Mouse (Mus musculus): Measurements from ENCODE around the gene Cers2. TPM values are rescaled to one million over a fixed set of nuclear protein-coding genes. Genes with fewer than 3 reads are reported as not detected.
A peak's percentile ranks its signal among the peaks of the same experiment; 100 is the strongest.
"Not testable (repeated sequence)": the region's sequence is repeated elsewhere in the genome, so short reads cannot be mapped to it uniquely, and the experiment has no call there.

The Cers2 gene
- total RNA-seq, 2 experiments from 2014 or later: 30.3 to 32.4 TPM

DNA sequence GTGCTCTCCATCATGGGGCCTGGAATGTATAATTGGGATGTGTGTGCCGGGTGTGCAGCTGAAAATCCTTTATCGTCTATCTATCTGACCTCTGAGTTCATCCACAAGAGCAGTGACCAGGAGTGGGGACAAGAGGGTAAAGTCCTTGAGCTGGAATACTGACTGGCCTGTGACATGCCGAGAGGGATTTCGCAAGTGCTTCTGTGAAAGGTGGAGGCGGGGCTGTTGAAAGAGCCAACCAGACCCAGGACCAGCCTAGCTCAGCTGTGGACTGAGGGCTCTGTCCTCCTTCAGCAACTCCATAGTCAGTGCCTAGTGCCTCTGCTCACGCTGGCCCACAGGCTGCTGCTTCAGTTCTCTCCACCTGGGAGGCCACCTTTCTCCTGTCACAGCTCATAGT lies 4.0 kb downstream of the Cers2 start:
- peak; percentile 76 to 79 for DNase-seq

DNA sequence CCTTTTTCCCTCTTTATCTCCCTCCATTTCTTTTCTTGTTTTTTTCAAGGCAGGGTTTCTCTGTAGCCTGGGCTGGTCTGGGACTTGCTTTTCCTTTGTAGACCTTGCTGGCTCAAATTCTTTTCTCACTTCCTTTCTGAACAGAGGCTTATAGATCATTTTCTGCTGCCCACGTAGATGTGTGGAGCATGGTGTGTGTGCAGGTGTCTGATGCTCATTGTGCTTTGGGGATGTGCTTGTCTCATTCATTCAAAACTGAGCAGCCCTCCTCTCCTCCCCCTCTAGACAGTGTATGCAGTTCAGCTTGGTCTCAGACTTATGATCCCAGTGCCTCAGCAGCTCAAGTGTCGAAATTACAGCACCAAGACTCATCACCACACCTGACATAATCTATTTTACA lies 4.5 kb downstream of the Cers2 start:
- DNase-seq: no peak

DNA sequence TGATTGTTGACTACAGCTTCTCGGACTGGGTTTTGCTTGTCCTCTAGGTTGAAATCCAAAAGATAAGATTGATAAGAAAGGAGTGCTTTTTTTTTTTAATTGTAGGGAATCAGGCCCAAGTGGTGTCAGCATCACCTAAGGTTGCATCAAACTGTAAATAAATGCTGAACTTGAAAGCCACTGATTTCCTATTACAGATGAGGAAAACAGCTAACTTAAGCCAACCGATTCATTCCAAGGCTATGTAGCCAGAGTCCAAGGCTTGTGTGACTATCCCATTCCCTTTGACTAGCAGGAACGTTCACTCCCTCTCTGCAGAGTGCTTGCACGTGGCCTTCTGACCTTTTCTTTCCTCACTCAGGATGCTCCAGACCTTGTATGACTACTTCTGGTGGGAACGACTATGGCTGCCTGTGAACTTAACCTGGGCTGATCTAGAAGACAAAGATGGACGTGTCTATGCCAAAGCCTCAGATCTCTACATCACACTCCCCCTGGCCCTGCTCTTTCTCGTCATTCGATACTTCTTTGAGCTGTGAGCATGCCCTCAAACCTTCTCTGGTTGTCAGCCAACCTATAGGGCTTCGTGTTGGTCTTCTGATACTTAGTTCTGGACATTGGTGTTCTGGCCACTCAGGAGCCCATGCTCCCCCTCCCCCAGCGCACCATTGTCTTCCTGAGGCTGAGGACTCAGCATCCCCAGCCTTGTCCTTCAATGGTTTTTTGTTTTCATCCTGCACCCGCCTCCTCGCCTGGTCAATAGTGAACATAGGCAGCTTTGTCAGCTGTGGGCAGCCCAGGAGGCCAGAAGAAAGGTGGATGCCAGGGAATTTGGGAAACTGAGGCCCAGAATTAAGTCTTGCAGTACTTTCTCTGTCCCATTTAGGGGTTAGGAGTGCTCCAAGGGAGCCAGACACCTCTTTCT lies 5.4 kb downstream of the Cers2 start:
- no peak for DNase-seq

DNA sequence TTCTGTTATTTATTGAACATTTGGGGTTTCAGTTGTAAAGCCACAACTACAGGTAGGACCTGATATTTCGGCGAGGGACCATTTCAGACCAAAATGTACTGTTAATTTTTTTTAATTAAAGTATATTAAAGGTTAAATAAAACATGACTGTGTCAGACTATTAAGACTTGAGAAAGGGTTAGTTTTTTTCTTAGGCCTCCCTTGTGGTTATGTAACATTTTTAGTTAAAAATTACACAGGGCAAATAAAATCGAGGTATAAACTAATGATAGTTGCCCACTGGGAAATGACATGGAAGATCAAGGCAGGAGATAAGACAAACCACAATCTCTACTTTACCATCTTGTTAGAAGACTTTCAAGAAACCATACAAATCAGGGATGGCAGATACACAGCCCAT lies 8.8 kb downstream of the Cers2 start:
- DNase-seq: no peak

DNA sequence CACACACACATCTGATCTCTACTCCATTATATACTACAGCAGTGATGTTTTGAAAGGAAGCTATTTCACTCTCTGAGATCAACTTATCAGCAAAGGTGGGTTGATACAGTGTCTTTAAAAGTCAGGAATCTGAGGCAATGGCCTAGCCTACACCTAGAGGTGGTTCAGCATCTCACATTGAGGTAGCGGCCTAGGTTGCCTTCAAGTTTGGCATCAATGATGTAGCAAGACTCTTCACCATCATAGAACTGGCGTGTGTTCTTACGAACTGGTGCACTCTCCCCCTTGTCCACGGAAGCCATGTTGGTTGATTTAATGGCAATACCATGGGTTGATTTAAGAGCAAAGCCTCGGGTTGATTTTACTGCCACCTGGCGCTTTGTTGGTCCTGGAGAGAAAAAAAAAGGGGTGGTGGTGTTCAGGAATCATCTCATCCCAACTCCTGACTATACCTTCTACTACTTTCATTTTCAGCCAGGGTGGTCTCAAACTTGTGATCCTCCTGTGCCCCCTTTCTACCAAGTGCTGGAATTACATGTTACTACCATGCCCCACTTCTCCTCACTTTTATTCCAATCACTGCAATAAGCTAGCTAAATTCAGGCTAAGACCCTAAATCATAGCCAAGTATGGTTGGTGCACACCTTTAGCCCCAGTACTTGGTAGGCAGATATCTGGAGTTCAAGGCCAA lies 10.0 kb downstream of the Cers2 start:
- DNase-seq: no peak

DNA sequence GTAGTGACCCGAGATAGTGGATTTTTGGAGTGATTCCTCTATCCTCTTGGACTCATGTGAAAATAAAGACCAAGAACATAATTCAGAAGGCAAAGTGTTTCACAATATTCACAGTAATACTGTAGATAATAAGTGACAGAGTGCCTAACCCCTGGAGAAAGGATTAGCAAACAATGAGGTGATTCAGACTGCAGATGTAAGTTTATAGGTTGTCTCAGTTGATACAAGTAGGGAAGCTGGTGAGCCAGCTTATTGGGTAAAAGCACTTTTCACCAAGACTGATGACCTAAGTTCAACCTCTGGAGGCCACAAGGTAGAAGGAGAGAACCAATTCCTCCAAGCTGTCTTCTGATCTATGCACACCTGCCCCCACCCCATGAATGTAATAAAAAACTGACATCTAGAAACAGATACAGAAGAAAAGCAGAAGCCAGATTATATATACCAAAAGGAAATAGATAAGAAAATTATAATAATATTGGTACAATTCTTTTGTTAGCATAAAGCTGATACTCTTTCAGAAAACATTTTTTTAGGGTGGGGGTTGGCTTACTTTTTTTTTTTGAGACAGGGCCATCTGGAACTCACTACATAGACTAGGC lies 14.3 kb downstream of the Cers2 start:
- DNase-seq: no peak

DNA sequence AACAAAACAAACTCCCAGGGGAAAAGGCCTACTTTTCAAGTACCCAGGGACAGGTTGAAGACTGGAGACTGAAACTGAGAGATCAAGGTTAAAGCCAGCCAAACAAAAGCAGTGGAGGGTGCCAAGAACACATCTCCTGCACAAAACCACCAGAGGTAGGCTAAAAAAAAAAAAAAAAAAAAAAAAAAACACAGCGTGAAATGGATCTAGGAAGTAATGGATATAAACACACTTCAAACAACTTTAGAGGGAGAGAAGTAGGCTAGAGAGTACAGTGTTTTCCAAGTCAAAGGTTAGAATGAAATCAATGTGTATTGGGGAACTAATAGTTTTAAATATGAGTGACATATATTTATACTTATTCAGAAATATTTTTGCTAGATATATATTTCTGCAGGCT lies 16.9 kb downstream of the Cers2 start:
- DNase-seq: no peak

DNA sequence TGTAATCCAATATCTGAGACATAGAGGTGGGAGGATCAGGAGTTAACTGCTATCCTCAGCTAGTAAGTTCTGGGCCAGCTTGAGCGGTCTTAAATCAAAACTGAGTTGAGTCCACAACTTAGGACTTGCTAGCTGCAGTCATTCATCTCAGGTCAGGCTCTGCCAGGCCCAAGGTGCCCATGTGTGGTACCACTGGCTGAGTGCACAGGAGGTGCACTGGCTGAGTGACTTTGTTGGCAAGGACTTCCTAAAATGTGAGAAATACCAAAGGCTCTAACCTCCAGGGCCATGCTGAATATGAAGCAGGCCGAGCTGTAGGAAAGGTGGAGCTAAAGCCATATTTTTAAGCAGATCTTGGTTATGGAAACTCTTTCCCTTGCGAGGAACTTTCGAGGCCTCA lies 22.8 kb downstream of the Cers2 start:
- no peak for DNase-seq

DNA sequence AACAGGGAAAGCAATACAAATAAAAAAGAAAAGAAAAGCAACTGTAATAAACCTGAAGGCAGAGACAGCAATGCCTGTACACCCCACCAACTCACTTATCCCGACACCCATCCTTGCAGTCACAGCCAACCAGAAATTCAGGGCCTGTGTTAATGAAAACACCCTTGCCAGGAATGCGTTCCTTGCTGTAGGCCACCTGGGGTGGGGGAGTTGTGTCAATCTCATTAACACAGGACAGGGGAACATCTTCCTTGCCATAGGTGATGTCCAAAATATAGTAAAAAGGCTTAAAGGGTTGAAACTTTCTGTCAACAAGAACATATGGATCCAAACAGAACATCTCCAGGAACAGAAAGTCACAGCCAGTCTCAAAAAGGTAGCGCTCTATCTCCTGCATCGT lies 23.7 kb downstream of the Cers2 start:
- DNase-seq: no peak

DNA sequence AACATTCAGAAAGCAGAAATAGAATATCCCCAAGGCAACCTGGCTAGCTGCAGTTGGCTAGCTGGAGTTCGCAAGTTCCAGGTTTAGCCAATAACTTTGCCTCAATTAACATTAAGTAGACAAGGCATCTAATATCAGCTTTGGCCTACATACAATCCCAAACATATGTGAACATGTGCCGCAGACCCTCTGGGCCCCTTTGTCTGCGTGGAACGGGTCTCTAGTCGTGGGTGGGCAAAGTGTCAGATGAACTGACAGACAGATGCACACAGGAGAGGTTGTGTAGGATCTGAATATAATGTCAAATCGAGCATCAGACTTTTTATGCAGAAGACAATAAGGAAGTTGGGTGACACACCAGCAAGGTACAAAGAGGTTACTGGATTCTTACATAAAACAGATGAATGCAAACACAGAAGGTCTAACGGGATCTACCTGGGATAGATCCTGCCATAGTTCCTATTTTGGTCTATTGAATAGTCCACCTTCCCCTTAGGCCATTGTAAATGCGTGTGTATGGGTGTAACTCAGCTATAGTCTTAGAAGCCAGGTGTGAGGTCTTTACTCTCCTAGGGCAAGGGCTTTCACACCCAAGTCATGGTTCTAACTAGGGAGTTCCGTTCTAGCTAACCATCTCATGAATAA lies 28.9 kb downstream of the Cers2 start:
- DNase-seq: not testable (repeated sequence)

DNA sequence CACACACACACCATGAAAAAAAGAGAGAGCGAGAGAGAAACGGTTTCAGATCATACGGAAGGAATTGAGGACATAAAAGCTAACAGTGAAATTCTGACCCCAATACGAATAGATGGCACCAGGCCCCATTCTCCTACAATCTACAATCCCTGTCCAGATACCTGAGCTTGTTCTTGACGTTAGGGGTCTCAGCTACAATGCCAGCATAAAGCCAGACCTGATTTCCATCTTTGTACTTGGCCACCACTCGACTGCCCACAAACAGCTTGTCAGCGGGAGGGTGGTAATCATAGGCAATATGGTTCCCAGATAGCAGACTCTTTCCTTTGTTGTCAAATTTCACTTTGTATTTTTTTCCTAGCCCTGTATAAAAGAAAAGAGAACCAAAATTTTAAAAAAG lies 31.9 kb downstream of the Cers2 start:
- no peak for DNase-seq

DNA sequence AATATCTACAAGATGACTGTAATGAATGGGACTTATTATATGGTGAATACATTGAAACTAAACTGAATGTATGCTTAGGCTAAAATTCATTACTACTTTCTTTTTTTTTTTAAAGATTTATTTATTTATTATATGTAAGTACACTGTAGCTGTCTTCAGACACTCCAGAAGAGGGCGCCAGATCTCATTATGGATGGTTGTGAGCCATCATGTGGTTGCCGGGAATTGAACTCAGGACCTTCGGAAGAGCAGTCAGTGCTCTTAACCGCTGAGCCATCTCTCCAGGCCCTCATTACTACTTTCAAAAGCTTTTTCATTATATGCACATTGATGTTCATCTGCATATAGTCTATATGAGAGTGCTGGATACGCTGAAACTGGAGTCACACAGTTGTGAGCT lies 33.8 kb downstream of the Cers2 start:
- not testable (repeated sequence) for DNase-seq

DNA sequence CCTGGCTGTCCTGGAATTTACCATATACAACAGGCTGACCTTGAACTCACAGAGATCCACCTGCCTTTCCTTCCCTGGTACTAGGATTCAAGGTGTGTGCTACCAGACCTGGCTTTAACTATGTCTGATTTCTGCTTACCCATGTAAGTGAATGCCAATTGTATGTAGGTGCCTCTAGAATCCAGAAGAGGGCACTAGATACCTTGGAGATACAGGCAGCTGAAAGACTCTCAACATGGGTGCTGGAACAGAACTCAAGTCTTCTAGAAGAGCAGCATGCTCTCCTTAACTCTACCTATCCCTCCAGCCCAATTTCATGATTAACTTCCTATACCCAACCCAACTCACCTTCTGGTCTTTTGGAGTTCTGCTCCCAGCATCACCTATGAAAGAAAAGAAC lies 34.9 kb downstream of the Cers2 start:
- peak; percentile 24 for DNase-seq

DNA sequence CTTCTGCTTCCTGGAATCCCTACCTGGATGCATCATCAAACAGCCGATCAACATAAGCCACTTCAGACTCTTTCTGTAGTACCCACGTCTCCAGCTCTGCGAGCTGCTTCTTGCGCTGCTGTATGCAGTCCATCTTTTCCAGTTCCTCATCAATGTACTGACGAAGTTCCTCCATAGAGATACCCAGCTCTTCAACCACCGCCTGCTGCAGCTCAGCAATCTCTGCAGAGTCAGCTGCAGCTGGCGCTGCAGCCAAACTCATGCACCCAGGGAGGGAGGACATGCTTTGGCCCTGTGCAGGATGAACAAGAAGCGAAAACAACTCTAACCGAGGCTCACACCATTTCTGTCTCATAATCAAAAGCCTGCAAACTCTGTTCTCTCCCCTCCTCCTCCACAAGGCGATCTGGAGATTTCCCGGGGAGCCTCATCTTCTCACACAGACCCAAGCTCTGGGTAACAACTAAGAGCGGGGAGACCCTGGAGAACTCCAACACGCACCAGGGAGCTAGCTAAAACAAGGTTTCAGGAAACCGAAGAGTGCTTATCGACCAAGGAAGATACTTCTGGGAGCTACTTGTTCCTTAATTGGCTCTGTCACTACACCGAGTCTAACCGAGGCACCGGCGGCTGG lies 41.4 kb downstream of the Cers2 start:
- not testable (repeated sequence) for DNase-seq

DNA sequence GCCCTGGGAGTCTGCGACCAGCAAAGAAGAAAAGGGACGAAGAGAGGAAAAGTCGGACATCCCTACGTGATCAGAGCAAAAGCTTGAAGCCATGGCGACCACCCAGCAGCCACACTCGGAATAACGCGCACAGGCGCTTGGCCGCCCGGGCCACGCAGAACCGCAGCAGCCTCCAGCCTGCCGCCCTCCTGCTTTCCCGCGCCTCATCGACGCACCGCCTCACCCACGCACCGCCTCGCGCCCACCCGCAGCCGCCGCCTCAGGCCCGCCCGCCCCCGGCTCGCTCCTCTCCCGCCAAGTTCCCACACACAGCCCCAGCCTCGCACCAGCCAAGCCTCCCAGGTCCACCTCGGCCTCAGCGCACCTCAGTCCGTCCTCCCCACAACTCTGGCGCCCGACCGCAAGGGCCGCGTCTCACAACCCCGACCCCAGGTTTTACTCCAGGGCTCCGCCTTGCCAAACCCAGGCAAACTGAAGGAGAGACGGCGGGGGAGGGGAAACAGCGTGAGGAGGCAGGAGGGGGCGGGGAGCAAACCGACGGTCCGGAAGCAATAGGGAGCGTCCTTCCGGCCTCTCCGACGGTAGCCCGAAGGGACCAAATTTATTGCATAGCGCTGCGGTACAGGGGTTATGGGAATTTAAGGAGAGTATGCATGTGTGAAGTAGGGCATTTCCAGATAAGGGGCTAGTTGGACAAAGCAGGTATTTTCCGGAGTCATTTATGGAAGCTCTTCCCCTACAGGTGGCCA lies 42.3 kb downstream of the Cers2 start, which contains the start of gene Setdb1:
Gene Setdb1 (minus strand): TSS at position 502 of the 749 bp plus-strand sequence.
- DNase-seq: peak; percentile 96 to 98

DNA sequence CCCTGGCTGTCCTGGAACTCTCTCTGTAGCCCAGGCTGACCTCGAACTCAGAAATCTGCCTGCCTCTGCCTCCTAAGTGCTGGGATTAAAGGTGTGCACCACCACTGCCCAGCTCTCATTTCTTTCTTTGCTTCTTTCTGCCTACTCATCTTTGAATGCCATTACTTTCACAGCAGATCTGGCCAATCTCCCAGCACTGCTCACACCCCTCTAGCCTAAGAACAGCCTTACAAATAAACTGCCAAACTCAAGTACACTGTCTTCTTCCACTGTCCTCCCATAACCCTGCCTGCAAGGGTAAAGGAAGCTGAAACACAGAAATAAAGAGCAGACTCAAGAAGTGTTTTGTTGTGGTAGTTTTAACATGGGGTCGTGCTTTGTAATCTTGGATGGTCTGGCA lies 43.2 kb downstream of the Cers2 start:
- DNase-seq: peak; percentile 7 to 13

DNA sequence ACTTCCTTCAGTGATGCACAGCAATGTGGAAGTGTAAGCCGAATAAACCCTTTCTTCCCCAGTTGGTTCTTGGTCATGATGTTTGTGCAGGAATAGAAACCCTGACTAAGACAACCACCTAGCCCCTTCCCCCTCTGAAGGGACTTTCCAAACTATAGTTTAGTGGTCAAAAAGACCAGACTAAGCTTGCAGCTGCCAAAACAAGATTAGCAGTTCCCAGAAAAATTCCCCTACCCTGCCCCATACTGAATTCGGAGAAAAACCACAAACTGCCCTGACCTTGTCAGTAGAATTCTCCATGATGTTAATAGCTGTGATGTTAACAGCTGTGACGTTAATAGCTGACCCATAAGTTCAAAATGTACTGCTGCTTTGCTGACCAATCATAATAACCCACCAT lies 45.7 kb downstream of the Cers2 start:
- not testable (repeated sequence) for DNase-seq

DNA sequence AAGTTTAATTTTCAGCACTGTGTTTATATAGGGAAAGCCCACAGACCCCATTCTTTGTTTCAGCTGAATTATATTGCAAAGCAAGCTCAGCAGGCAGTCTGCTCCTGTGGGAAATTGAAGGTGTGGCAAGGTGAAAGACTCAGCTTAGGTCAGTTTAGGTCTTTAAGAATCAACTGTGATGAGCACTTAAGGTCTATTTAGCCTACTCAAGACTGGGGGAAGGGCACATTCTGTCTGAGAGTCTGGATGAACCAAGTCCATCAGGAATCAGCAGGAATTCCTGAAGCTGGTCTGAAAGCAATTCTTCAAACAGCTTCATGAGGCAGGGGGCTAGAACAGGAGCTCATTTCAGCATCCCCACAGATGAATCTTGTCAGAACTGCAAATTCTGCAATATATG lies 55.5 kb downstream of the Cers2 start:
- no peak for DNase-seq

All from heart, adult 18-20 months (tissue).